In genomic region chr5:130096754-130097153, GRCm38 (mm10) we compare ENCODE assay signal across 9 mouse cellular contexts. TPM values are rescaled to one million over a fixed set of nuclear protein-coding genes. Genes with fewer than 3 reads are reported as not detected.
DNase-seq lines count a peak whose midpoint lies in the region; ATAC-seq and TF ChIP-seq lines count a peak whose summit lies in the region.
"Had no signal": no experiment of that assay in that cellular context is flagged by ENCODE, and none has a peak within 500 bp of the region (broad histone marks: within the 10 kb centered on the region; RNA-seq: fewer than 3 reads in every experiment).

No protein-coding gene starts in this region.

- WGBS in kidney, postnatal 0 days, result 69% methylated on average over 12 of the region's 12 CpGs
- WGBS in forebrain, embryonic 12.5 days, result 47% methylated on average over 12 of the region's 12 CpGs

- H3K9ac ChIP-seq in kidney, postnatal 0 days (ENCODE audit: low read depth, low read length), result no peak overlapping the region
- no peak overlapping the region for H3K9ac ChIP-seq in forebrain, embryonic 12.5 days
- H3K9ac ChIP-seq: heart, embryonic 15.5 days had no signal

- DNase-seq in kidney, postnatal 0 days (ENCODE audit: low spot score), result no peak
- no peak for DNase-seq in kidney, postnatal 10 days
- peak; percentile 96 for DNase-seq in ZHBTc4 (ENCODE audit: low read depth, low spot score)
- DNase-seq in retina, embryonic 14.5 days (ENCODE audit: low spot score), result peak; percentile 32
- DNase-seq in gastrocnemius, postnatal 4 days (ENCODE audit: low spot score in 2 of 2), result no peak
- no peak for DNase-seq in cerebellum, adult 18-20 months
- no peak for DNase-seq in thymus, adult 18-20 months

- peak; percentile 1; the same call in 1 of the 2 replicates for TF ChIP-seq CTCF in kidney, postnatal 0 days (IDR thresholded peaks at IDR 0.05; ENCODE audit: low read depth)

- H3K9me3 ChIP-seq in kidney, postnatal 0 days (replicated peaks; ENCODE audit: low read length), result no peaks in the 10 kb centered on the region
- no peaks in the 10 kb centered on the region for H3K9me3 ChIP-seq in forebrain, embryonic 12.5 days
- H3K9me3 ChIP-seq: heart, embryonic 15.5 days had no signal

- H3K4me2 ChIP-seq in kidney, postnatal 0 days (ENCODE audit: low read length), result no peak overlapping the region
- H3K4me2 ChIP-seq in forebrain, embryonic 12.5 days, result no peak overlapping the region
- H3K4me2 ChIP-seq: heart, embryonic 15.5 days had no signal

- no peaks in the 10 kb centered on the region for H3K4me1 ChIP-seq in kidney, postnatal 0 days (replicated peaks; ENCODE audit: insufficient read depth, low read length)
- no peaks in the 10 kb centered on the region for H3K4me1 ChIP-seq in forebrain, embryonic 12.5 days

- no peaks in the 10 kb centered on the region for H3K27me3 ChIP-seq in kidney, postnatal 0 days (ENCODE audit: insufficient read depth, low read length)
- H3K27me3 ChIP-seq in forebrain, embryonic 12.5 days, result no peaks in the 10 kb centered on the region
- H3K27me3 ChIP-seq: heart, embryonic 15.5 days had no signal

- H3K27ac ChIP-seq in kidney, postnatal 0 days, result no peak overlapping the region
- no peak overlapping the region for H3K27ac ChIP-seq in forebrain, embryonic 12.5 days
- H3K27ac ChIP-seq: heart, embryonic 15.5 days had no signal

- no peak overlapping the region for H3K4me3 ChIP-seq in kidney, postnatal 0 days (replicated peaks; ENCODE audit: low read depth, low read length)
- H3K4me3 ChIP-seq in forebrain, embryonic 12.5 days (replicated peaks), result no peak overlapping the region
- H3K4me3 ChIP-seq: heart, embryonic 15.5 days had no signal

- no peaks in the 10 kb centered on the region for H3K36me3 ChIP-seq in kidney, postnatal 0 days (ENCODE audit: insufficient read depth, low read length)
- peaks cover 9% of the 10 kb centered on the region for H3K36me3 ChIP-seq in forebrain, embryonic 12.5 days (replicated peaks)
- H3K36me3 ChIP-seq: heart, embryonic 15.5 days had no signal

- no peak for ATAC-seq in kidney, postnatal 0 days (replicated peaks; ENCODE audit: low FRiP score, low read depth)
- ATAC-seq in forebrain, embryonic 12.5 days (ENCODE audit: low FRiP score), result peak; percentile 65; the same call in 1 of the 2 replicates

RNA-seq across cellular contexts. Expression of gene Tpst1, which starts 23.6 kb away (rescaled TPM):
- polyA plus RNA-seq in kidney, postnatal 0 days (2015; fragmentation: Nextera tagmentation; extraction: Ambion mirVana), result 63.9 and 66.5 TPM in 2 replicates
- polyA plus RNA-seq in forebrain, embryonic 12.5 days (2016; fragmentation: Nextera tagmentation; extraction: Ambion mirVana), result 55.1 and 56.5 TPM in 2 replicates
- 10 to 100 TPM; 40.6 to 41.8 TPM for total RNA-seq in gastrocnemius, postnatal 4 days (2021)

RNA-seq across cellular contexts. Expression of gene Kctd7, which starts 47.9 kb away (rescaled TPM):
- polyA plus RNA-seq in kidney, postnatal 0 days (2015; fragmentation: Nextera tagmentation; extraction: Ambion mirVana), result 4.0 and 4.2 TPM in 2 replicates
- 7.5 and 7.7 TPM in 2 replicates for polyA plus RNA-seq in forebrain, embryonic 12.5 days (2016; fragmentation: Nextera tagmentation; extraction: Ambion mirVana)
- 1 to 10 TPM; 6.6 to 8.0 TPM for total RNA-seq in gastrocnemius, postnatal 4 days (2021)

Comparison
In these comparisons a context has a peak if more than half of its experiments do, and no peak if none do; other contexts are left out.
1. DNase-seq: peak in ZHBTc4 (single experiment) and retina, embryonic 14.5 days (single experiment); none in kidney, postnatal 0 days (single experiment), kidney, postnatal 10 days (single experiment), gastrocnemius, postnatal 4 days (0 of 2), cerebellum, adult 18-20 months (0 of 2) and thymus, adult 18-20 months (0 of 2).